Mouse (Mus musculus): Measurements from ENCODE around the gene Wnt10a.

Wnt10a gene

GRCm38 (mm10) chr1:74791249-74791648, at the start of gene Wnt10a:
Wnt10a (plus strand) TSS chr1:74791516.
- DNase-seq (ENCODE audit: low read depth, low spot score) = no peak

GRCm38 (mm10) chr1:74747335-74747734, 44.0 kb upstream of the Wnt10a start:
- no peak for DNase-seq (ENCODE audit: low read depth, low spot score)

GRCm38 (mm10) chr1:74748643-74749271, 42.6 kb upstream of the Wnt10a start, which contains the start of gene Prkag3:
Prkag3 (minus strand) TSS chr1:74749221.
- DNase-seq (ENCODE audit: low read depth, low spot score) = peak; percentile 85

GRCm38 (mm10) chr1:74749301-74749700, 42.0 kb upstream of the Wnt10a start:
- no peak for DNase-seq (ENCODE audit: low read depth, low spot score)

GRCm38 (mm10) chr1:74750683-74751082, 40.6 kb upstream of the Wnt10a start:
- DNase-seq (ENCODE audit: low read depth, low spot score) = no peak

- no peak for DNase-seq (ENCODE audit: low read depth, low spot score)
These were observed 39.2 kb upstream of the Wnt10a start for GRCm38 (mm10) chr1:74752150-74752549.

- no peak for DNase-seq (ENCODE audit: low read depth, low spot score)
These were observed 38.5 kb upstream of the Wnt10a start for GRCm38 (mm10) chr1:74752833-74753232.

GRCm38 (mm10) chr1:74753266-74753974, 37.9 kb upstream of the Wnt10a start:
- DNase-seq (ENCODE audit: low read depth, low spot score) = no peak

- no peak for DNase-seq (ENCODE audit: low read depth, low spot score)
These were observed 37.0 kb upstream of the Wnt10a start for GRCm38 (mm10) chr1:74754175-74754785.

GRCm38 (mm10) chr1:74759773-74760172, 31.5 kb upstream of the Wnt10a start:
- peak; percentile 72 for DNase-seq (ENCODE audit: low read depth, low spot score)

- DNase-seq (ENCODE audit: low read depth, low spot score) = peak; percentile 92
These were observed 28.2 kb upstream of the Wnt10a start for GRCm38 (mm10) chr1:74763081-74763480.

GRCm38 (mm10) chr1:74770727-74771466, 20.4 kb upstream of the Wnt10a start:
- peak; percentile 51 for DNase-seq (ENCODE audit: low read depth, low spot score)

GRCm38 (mm10) chr1:74771467-74771844, 19.9 kb upstream of the Wnt10a start:
- DNase-seq (ENCODE audit: low read depth, low spot score) = no peak

GRCm38 (mm10) chr1:74771845-74771930, 19.6 kb upstream of the Wnt10a start, which contains the start of gene Wnt6:
Wnt6 (plus strand) TSS chr1:74771892.
- no peak for DNase-seq (ENCODE audit: low read depth, low spot score)

- DNase-seq (ENCODE audit: low read depth, low spot score) = peak; percentile 37
These were observed 19.2 kb upstream of the Wnt10a start for GRCm38 (mm10) chr1:74771931-74772620.

- peak; percentile 94 for DNase-seq (ENCODE audit: low read depth, low spot score)
These were observed 18.2 kb upstream of the Wnt10a start for GRCm38 (mm10) chr1:74773136-74773535.

GRCm38 (mm10) chr1:74774062-74774461, 17.3 kb upstream of the Wnt10a start:
- no peak for DNase-seq (ENCODE audit: low read depth, low spot score)

- peak; percentile 46 for DNase-seq (ENCODE audit: low read depth, low spot score)
These were observed 15.5 kb upstream of the Wnt10a start for GRCm38 (mm10) chr1:74775816-74776215.

- DNase-seq (ENCODE audit: low read depth, low spot score) = peak; percentile 92
These were observed 12.3 kb upstream of the Wnt10a start for GRCm38 (mm10) chr1:74778934-74779486.

- no peak for DNase-seq (ENCODE audit: low read depth, low spot score)
These were observed 9.3 kb upstream of the Wnt10a start for GRCm38 (mm10) chr1:74782045-74782444.

- DNase-seq (ENCODE audit: low read depth, low spot score) = no peak
These were observed 7.8 kb upstream of the Wnt10a start for GRCm38 (mm10) chr1:74783554-74783953.
